Mouse (Mus musculus): Measurements from ENCODE around the gene Dhx37.

DNA sequence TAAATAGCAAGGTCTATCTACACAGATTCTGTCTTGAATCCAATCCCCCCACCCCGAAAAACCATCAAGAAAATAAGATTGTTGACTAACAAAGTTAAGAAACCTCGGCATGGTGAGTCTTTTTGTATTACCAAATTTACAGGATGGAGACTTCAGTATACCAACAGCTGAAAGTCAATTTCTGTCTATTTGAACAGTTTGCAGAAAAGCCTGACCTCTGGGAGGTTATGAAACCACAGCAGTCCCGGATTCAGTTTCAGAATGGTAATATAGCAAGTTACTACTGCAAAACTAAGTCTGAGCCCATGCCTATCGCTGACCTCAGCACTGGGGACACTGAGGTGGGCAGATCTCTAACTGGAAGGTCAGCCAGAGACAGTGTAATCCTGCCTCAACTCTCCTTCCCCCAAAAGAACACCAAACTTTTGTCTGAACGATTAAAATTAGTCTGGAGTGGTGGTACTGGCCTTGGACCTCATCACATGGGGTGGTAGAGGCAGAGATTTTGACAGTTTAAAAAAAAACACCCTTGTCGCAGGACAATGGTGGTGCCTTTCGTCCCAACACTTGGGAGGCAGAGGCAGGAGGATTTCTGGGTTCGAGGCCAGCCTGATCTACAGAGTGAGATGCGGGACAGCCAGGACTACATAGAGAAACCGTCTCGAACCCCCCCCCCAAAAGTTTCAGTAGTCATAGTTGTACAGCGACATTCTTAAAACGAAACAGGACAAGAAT lies 45.4 kb downstream of the Dhx37 start:
- TF ChIP-seq CTCF (IDR thresholded peaks at IDR 0.05; ENCODE audit: control insufficient read depth, insufficient read depth, insufficient replicate concordance, low read depth, low read length) (no peak), POLR2A (IDR thresholded peaks at IDR 0.05; ENCODE audit: control insufficient read depth, low read depth, low read length) (no peak)

All from testis, adult 2 months (tissue).